Mouse (Mus musculus) monocyte, adult 5-6 weeks (primary cell): ENCODE measurements around the gene Olfr1385. TPM values are rescaled to one million over a fixed set of nuclear protein-coding genes. Genes with fewer than 3 reads are reported as not detected.
"Not testable (repeated sequence)": the region's sequence is repeated elsewhere in the genome, so short reads cannot be mapped to it uniquely, and the experiment has no call there.

Source experiments
- ATAC-seq: fragments of 153-309, 156-312 bp; replicated peaks from 2 replicates; pipeline ENCODE4 v1.8.0; 2017; ENCODE audit warnings: mild to moderate bottlenecking; ENCODE audit not compliant: low TSS enrichment, insufficient number of reproducible peaks, severe bottlenecking, poor library complexity, low FRiP score
- total RNA-seq: library from RNA; stranded (forward); fragments of 200-1000, 200-491, 200-594 nt; gene quantifications from 3 replicates; pipeline ENCODE4 v1.2.3, GENCODE M21; 2017

Gene Olfr1385
- total RNA-seq = not detected in 3 replicates

DNA sequence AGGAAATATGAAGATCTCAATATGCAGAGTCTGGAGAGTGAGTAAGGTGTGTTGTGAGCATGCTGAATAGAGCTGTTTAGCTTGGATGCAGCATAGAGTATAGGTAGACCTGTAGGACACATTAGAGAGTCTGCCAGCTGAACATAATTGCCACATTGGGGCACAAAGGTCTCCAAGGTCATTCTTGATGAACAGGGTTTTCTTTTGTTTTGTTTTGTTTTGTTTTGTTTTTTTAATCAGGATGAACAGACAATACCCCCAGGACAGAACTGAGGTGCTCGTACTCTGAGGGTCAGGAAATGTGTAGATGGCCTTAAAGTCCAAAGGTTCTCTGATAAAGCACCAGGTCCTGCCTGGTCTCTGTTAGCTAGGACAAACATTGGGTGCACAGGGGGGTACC, at the start of gene Olfr1385:
Gene Olfr1385, plus strand, starts transcription at position 301 of the 400 bp plus-strand sequence.
- not testable (repeated sequence) for ATAC-seq

DNA sequence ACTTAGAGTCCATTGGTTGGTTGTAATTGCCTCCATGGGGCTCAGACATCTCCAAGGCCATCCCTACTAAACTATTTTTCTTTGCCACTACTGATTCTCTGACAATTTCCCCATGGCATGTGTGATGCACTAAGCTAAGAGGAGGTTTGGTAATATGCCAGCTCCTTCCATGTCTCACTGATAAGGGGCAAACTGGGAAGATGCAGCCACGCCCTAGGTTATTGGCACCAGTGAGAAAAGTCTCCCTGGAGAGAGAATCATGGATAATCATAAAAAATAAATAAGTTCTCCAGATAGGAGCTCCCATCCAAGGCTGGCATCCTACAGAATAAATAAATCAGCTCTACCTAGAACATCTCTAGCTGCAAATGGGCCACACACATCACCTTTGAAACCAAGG, 33.8 kb upstream of the Olfr1385 start, which contains the start of gene Olfr1387:
Gene Olfr1387, plus strand, starts transcription at position 301 of the 400 bp plus-strand sequence.
- ATAC-seq = no peak

DNA sequence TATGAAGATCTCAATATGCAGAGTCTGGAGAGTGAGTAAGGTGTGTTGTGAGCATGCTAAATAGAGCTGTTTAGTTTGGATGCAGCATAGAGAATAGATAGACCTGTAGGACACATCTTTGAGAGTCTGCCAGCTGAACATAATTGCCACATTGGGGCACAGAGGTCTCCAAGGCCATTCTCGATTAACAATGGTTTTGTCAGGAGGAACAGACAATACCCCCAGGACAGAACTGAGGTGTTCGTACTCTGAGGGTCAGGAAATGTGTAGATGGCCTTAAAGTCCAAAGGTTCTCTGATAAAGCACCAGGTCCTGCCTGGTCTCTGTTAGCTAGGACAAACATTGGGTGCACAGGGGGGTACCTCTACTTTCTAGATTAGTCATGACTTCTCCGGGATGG, 24.1 kb upstream of the Olfr1385 start, which contains the start of gene Olfr1386:
Gene Olfr1386, plus strand, starts transcription at position 301 of the 400 bp plus-strand sequence.
- not testable (repeated sequence) for ATAC-seq

DNA sequence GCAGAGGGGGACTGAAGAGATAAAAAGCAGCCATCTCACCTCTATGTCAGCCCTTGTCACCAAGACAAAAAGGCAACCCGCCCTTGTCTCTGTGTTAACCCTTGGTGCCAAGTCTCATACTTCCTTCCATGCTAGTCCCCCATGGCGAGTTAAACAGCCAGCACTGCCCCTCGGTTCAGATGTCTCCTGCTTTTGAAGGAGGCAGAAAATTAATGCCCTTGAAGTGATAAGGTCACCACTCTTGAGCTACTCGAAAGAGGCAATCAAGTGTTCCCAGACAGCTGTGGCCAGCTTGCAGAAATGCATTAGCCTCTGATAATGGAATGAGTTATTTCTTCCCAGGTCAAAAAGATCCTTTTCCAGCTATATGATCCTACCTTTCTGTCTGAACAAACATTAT, 2.9 kb upstream of the Olfr1385 start:
- no peak for ATAC-seq

DNA sequence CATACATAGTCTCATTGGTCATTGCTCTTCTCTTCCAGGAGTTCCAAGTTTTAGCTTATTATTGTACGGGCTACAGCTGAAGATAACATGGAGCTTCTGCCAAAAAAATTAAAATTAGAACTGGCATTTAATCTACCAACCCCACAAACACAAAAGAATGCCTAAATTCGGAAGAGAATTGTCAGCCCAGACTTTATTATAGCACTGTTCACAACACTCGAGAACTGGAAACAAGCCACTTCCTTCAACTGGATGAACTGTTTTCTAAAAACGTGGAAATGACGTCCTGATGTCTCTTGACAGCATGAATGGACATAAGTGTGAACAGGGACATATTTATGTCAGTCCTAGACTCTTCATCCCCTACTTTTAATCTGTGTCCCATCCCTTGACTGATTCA, 29.2 kb downstream of the Olfr1385 start:
- ATAC-seq = no peak

DNA sequence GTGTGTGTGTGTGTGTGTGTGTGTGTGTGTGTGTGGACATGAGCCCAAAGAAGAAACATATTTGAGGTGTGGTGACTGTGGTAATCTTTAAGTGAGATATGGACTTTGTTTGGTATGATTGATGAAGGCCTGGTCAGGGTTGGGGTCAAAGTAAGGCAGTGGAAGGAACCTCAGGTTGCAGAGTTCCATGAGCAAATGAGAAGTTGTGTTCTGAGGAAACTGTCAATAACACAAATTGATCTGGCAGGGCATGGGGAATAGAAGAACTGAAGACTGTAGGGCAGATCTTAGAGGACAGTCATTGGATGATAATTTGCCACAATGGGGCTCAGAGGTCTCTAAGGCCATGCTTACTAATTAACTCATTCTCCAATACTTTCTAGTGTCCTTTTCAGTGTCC, 30.5 kb downstream of the Olfr1385 start, which contains the start of gene Olfr1383:
Gene Olfr1383, plus strand, starts transcription at position 301 of the 400 bp plus-strand sequence.
- no peak for ATAC-seq

DNA sequence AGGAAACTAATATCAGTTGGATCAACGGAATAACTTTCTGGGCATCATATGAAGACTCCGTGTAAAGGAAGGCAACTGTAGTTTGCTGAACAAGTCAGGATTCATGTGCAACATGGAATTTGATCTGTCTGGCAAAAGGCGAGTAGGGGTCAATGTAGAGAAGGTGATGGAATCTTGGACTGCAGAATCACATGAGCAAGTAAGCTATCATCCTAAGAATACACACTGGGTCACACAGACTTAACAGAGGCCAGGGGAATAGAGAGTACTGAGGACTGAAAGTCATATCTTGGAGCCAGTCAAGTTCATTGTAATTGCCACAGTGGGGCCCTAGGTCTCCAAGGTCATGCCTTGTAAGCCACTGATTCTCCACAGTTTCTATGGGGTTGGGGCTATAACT, 39.1 kb downstream of the Olfr1385 start, which contains the start of gene Olfr1382:
Gene Olfr1382, plus strand, starts transcription at position 301 of the 400 bp plus-strand sequence.
- ATAC-seq = no peak

DNA sequence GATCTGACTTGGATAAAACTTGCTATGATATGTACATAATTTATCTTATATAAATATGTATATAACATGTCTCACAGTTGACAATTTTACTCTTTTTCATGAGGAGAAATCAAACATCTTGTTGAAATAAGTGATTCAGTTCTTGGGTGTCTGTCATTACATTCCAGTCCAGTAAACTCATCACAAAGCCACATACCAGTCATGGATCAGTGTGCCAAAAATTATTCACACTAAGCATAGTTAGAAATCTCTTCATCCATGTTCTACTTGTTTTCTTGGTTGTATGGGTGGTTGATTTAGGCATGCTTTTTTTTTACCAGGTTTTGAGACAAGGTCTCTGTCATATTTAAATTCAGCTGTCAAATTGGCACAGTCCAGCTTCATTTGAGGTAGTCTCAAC, 43.9 kb downstream of the Olfr1385 start:
- ATAC-seq = no peak

DNA sequence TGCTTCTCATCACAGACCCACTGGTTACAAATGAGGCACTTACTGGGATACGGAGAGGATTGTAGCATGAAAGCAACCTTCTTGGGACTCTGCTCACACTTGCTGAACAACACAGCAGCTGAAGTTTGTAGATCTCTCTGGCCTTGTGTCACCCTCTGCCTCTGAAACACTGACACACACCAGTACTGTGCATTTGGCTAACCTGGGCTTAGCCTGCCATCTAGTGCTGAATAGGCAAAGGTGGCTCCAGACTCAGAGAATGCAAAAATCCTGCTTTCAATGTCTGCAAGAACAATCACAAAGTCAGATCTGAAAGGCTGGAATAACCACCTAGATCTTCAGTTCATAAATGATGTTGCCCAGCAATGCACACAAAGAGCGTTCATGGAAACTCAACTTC, 47.8 kb downstream of the Olfr1385 start:
- ATAC-seq = not testable (repeated sequence)

DNA sequence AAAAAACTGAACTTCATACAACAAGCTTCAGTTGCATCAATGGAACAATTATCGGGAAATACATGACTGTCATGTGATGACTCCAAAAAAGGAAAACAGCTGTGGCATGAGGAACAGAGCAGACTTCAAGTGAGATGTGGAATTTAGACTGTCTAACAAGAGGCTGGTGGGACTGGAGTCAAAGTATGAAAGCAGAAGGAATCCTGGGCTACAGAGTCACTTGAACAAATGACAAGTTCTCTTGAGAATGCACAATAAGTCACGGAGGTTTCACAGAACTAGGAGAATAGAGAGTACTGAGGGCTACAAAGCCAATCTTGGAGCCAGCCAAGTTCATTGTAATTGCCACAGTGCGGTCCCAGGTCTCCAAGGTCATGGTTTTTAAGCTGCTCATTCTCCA, 54.3 kb downstream of the Olfr1385 start, which contains the start of gene Olfr1381:
Gene Olfr1381, plus strand, starts transcription at position 301 of the 400 bp plus-strand sequence.
- not testable (repeated sequence) for ATAC-seq

Other genes starting within 250 kb of the Olfr1385 start
- gene Mgat1, start 244.9 kb upstream of the Olfr1385 start, total RNA-seq = 58.6 to 80.8 TPM (median 72.0 TPM) in 3 replicates
- 2.0 TPM in 1 of 3 replicates, not detected in the others for gene Olfr1393, start 210.8 kb upstream of the Olfr1385 start, total RNA-seq
- gene Olfr1392, start 203.8 kb upstream of the Olfr1385 start, total RNA-seq = not detected in 3 replicates
- not detected in 3 replicates for gene Olfr10, start 184.3 kb upstream of the Olfr1385 start, total RNA-seq
- not detected in 3 replicates for gene Olfr1391, start 166.3 kb upstream of the Olfr1385 start, total RNA-seq
- gene Olfr1390, start 153.9 kb upstream of the Olfr1385 start, total RNA-seq = not detected in 3 replicates
- not detected in 3 replicates for gene Olfr1389, start 66.0 kb upstream of the Olfr1385 start, total RNA-seq
- 0.68 TPM in 1 of 3 replicates, not detected in the others for gene Olfr1388, start 52.4 kb upstream of the Olfr1385 start, total RNA-seq
- gene Olfr1387, start 33.7 kb upstream of the Olfr1385 start, total RNA-seq = not detected in 3 replicates
- not detected in 3 replicates for gene Olfr1386, start 24.0 kb upstream of the Olfr1385 start, total RNA-seq
- gene Olfr1384, start 17.7 kb downstream of the Olfr1385 start, total RNA-seq = not detected in 3 replicates
- not detected in 3 replicates for gene Olfr1383, start 30.6 kb downstream of the Olfr1385 start, total RNA-seq
- gene Olfr1382, start 39.2 kb downstream of the Olfr1385 start, total RNA-seq = 0.19 TPM in 1 of 3 replicates, not detected in the others
- not detected in 3 replicates for gene Olfr1381, start 54.4 kb downstream of the Olfr1385 start, total RNA-seq
- gene Olfr1380, start 67.8 kb downstream of the Olfr1385 start, total RNA-seq = 0.32 TPM in 1 of 3 replicates, not detected in the others
- 0.48 TPM in 1 of 3 replicates, not detected in the others for gene Flt4, start 120.2 kb downstream of the Olfr1385 start, total RNA-seq
- not detected in 3 replicates for gene Scgb3a1, start 174.5 kb downstream of the Olfr1385 start, total RNA-seq
- 46.7 to 79.0 TPM (median 53.2 TPM) in 3 replicates for gene Cnot6, start 223.7 kb downstream of the Olfr1385 start, total RNA-seq